Mouse (Mus musculus) olfactory bulb, adult 2 months (tissue): ENCODE data around the gene Fgfr2.

ENCODE experiments used
- CTCF ChIP-seq: fragments of 200-500 bp; IDR thresholded peaks from 2 replicates; pipeline ENCODE4 v1.5.1; 2012; ENCODE audit warnings: low read depth, mild to moderate bottlenecking, low read length, moderate library complexity; ENCODE audit not compliant: insufficient read depth
- POLR2A ChIP-seq: fragments of 200-500 bp; IDR thresholded peaks from 2 replicates; pipeline ENCODE4 v1.6.1; 2012; ENCODE audit warnings: mild to moderate bottlenecking, low read depth, low read length, moderate library complexity; ENCODE audit not compliant: insufficient read depth

- no peak for TF ChIP-seq POLR2A
- TF ChIP-seq CTCF, result no peak
These were observed 418.0 kb downstream of the Fgfr2 start for GRCm38 (mm10) chr7:132705130-132705529.
